Mouse (Mus musculus) left cerebral cortex, postnatal 4 days (tissue): Measurements from ENCODE around the gene Trim37. TPM values are rescaled to one million over a fixed set of nuclear protein-coding genes. Genes with fewer than 3 reads are reported as not detected.
"Not testable (repeated sequence)": the region's sequence is repeated elsewhere in the genome, so short reads cannot be mapped to it uniquely, and the experiment has no call there.

ENCODE experiments used
- DNase-seq: peaks from one replicate; pipeline ENCODE4 v3.0.0-alpha.2; 2022
- intact Hi-C: fragments of 180-260 bp; cut with DNase I; formaldehyde crosslinking; loops from one replicate; pipeline ENCODE4 v1.15.1; 2025
- total RNA-seq, 2 experiments: library from RNA; stranded (reverse); gene quantifications; 2 replicates each; pipeline ENCODE4 v1.2.3; 2021

The Trim37 gene
- total RNA-seq, 2 experiments from 2014 or later: 142 to 148 TPM

- peak; percentile 48 for DNase-seq
These were observed 95.8 kb downstream of the Trim37 start for GRCm38 (mm10) chr11:87222686-87223085.

GRCm38 (mm10) chr11:87227056-87227455, 100.2 kb downstream of the Trim37 start:
- intact Hi-C loops: no loop called here
- DNase-seq: no peak

More at GRCm38 (mm10) chr11:87222686-87223085, 95.8 kb downstream of the Trim37 start:
- intact Hi-C loops: no loop called here

DNA sequence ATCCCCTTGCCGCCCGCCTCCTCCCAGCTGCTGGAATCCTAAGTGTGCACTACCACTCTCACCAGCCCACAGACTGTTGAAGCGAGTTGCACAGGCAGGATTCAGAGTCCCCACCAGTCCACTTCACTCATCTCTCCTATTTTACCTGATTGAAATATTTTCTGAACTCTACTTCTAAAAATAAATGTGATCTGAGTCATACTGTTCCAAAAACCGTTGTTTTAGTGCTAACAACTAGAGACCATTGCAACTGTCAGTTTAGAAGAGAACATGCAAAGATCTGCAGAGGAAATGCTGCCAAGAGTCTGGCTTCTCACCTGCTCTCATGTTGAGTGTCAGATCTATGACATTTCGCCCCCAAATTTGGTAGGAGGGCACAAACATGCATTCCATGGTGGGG, 106.5 kb downstream of the Trim37 start:
- no peak for DNase-seq
- intact Hi-C loops: no loop called here

GRCm38 (mm10) chr11:87234743-87235485, 108.0 kb downstream of the Trim37 start:
- no peak for DNase-seq
- intact Hi-C loops: no loop called here

DNA sequence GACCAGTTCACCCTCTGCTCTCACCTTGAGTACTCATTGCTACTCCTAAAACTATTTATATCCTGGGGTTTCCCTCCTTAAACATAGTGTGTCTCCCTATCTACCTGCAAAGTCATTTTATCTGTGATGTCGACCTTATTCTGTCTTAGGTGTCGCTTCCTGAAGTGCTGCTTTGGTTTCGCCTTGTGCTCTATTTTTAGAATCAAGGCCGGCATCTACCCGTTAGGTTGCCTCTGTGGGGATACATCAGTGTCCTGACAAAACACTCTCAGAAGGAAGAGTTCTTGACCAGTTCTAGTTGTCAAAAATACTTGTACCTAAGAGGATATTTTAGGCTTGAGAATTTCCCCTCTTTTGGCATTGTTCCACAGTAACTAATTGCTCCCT, 108.6 kb downstream of the Trim37 start:
- intact Hi-C loops: no loop called here
- no peak for DNase-seq

DNA sequence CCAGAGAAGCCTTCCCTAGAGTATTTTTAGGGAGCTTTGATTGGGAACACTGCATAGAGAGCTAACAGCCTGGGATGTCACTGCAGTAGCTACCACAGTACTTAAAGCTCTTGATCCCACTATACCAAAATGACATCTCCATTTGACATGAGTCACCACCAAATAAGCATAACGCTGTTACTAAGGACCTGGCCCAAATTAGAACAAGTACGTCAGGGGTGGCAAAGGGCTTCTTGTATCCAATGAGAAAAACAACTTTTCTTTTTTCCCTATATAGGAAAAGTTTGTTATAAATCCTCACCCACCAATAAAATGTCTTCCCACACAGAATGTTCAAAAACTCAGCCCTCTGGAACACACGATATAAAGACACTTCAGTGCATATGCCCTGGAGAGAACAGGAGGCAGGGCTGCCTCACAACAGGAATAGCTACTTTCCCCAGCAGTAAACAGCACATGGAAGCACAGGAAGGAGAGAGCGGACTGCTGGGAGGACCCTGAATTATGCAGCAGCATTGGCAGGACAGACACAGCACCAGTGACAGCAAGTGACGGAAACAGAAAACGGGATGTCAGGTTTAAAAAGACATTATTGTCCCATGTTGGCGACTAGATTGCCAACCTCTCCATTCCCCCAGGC, 112.1 kb downstream of the Trim37 start:
- no peak for DNase-seq
- intact Hi-C loops: no loop called here

DNA sequence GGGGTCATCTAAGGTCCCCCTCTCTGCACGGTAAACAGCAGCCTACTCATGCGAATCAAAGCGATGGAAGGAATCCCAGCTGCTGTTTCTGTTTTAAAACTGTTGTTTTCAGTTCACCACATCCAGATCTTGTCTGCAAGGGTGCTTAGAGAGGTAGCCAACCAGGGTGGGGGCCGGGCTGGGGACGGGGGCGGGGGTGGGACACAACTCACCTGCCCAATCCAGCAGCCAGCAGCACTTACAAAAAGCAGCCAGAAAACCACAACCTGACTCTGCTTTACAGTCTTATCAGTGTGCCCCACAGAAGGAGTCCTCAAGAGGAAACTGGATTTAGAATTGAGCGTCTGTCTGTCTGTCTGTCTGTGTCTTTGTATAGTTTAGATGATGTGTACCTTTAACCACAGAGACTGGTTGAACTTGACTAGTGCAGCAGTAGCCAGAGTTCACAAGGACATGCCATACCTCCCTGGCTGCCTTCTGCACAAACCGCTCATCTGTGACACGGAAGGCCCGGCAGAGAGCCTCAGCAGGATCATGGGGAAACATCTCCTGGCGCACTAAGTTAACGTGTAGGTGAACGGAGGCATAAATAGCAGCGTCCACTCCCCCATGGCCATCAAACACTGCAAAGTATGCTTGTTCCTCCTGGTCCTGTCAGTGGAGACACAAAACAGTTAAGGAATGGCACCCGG, 113.4 kb downstream of the Trim37 start:
- no peak for DNase-seq
- intact Hi-C loops: no loop called here

GRCm38 (mm10) chr11:87240833-87241215, 113.9 kb downstream of the Trim37 start:
- no peak for DNase-seq

GRCm38 (mm10) chr11:87241256-87241655, 114.4 kb downstream of the Trim37 start:
- DNase-seq: no peak
- intact Hi-C loops: no loop called here

More at GRCm38 (mm10) chr11:87240833-87241215, 113.9 kb downstream of the Trim37 start:
- intact Hi-C loops: no loop called here

DNA sequence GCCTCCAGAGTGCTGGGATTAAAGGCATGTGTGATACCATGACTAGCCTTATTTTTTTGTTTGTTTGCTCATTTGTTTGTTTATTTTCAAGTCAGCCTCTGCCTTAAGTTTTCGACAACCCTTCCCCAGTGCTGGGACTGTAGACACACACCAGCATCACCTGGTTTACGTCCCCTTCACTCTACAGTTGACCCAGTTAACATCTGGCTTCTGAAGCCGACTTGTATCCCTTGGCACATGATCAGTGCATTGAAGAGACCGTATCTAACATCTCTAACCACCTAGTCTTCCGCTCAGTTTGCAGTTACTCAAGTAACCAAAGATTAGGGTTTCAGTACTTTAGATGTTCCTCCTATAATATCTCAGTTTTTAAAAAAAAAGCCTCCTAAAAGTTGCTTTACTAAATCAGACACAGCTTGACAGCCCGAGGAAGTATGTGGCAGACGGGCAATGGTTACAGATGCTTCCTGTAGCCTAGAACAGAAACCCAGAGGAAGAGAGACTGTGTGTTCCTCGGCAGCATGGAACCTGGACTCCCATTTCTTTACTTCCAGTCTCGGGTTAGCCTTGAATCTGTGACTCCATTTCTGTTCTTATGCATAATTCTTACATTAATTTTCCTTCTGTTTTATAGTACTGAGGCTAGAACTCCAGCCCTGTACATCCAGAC, 118.4 kb downstream of the Trim37 start:
- DNase-seq: no peak
- intact Hi-C loops: no loop called here

GRCm38 (mm10) chr11:87246107-87246651, 119.3 kb downstream of the Trim37 start:
- no peak for DNase-seq
- intact Hi-C loops: no loop called here

DNA sequence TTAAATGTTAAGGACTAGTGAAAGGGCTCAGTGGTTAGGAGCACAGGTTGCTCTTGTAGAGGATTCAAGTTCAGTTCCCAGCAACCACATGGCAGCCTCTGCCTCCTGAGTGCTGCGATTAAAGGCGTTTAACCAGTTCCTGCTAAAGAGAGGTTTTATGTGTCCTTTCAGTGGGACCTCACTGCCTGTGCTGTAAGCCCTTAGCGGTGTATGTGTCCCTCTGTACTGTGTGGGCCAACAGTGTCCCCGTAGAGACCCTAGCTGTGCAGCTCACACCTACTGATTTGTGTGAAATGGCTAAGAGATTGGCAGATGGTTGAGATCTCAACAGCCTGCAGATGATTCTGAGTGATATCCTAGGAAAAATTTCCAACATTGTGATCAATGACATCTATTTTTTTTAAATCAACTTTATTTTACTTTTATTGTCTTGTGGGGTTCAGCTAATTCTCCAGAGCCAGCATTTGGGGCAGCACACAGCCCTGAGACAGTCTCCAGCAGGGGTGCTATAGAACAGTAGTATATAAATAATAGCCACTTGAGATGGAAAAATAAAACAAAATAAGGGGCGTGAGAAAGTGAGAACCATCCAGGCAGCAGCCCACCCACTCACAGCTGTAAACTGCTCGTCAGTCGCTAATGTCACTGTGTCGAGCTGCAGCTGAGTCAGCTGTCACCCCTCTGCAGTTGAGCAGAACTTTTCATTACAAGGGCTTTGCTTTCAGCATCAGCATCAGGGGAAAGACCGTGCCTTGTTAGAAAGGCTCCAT, 120.0 kb downstream of the Trim37 start:
- no peak for DNase-seq
- intact Hi-C loops: no loop called here

DNA sequence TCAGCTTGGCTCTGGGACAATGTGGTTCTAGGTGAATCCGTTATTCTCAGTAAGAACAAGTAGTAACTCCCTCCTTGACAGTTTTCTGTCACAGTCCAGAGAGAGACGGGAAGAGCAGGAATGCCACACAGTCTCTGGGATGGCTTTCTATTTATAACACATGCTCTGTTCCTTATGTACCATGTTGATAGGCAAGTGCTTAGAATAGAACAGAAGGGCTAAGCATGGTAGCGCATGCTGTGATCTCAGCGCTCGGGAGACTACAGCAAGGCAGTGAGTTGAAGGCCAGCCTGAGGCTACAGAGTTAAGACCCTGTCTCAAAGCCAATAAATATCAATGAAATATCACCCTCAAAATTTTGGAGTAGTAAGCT, 120.6 kb downstream of the Trim37 start:
- no peak for DNase-seq
- intact Hi-C loops: no loop called here

GRCm38 (mm10) chr11:87250132-87250531, 123.3 kb downstream of the Trim37 start:
- no peak for DNase-seq
- intact Hi-C loops: no loop called here

DNA sequence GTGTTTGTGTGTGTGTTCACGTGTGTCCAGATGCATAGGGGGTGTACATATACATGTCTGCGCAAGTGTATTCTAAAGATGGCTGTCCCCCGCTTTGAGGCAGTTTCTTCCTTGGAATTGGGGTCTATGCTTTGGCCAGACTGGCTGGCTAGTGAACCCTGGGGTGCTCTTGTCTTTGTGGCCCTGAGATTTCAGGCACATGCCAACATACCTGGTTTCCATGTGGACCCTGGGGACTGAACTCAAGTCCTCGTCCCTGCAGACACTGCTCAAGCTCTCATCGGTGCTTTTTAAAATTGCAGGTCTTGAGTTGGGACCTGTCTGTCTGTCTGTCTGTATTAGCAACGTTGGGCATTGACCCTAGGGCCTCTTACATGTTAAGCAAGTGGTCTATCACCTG, 126.4 kb downstream of the Trim37 start:
- intact Hi-C loops: no loop called here
- no peak for DNase-seq

GRCm38 (mm10) chr11:87254149-87254548, 127.3 kb downstream of the Trim37 start:
- intact Hi-C loops: no loop called here

GRCm38 (mm10) chr11:87257282-87257681, 130.4 kb downstream of the Trim37 start:
- no peak for DNase-seq
- intact Hi-C loops: no loop called here

More at GRCm38 (mm10) chr11:87254149-87254548, 127.3 kb downstream of the Trim37 start:
- no peak for DNase-seq

DNA sequence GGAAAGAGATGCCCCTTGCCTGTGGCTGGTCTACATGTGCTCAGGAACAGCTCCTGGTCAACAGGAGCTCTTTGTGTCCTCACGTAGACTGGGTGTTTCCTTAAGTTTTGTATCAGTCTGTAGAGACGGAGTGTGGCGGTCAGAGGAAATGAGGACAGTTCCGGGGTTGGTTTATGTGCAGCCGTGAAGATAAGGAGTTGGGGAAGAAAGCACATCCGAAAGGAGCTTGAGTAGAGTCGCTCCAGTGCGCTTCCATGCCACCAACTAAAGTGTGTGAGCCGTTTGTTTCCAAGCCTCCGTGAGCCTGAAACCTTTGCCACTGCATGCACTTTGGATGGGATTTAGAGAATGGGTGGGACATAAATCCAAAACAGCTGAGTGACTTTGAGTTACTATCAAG, 132.9 kb downstream of the Trim37 start:
- DNase-seq: no peak
- intact Hi-C loops: no loop called here

- DNase-seq, intact Hi-C loops: not testable (repeated sequence)
These were observed 134.8 kb downstream of the Trim37 start for GRCm38 (mm10) chr11:87261705-87262104.

DNA sequence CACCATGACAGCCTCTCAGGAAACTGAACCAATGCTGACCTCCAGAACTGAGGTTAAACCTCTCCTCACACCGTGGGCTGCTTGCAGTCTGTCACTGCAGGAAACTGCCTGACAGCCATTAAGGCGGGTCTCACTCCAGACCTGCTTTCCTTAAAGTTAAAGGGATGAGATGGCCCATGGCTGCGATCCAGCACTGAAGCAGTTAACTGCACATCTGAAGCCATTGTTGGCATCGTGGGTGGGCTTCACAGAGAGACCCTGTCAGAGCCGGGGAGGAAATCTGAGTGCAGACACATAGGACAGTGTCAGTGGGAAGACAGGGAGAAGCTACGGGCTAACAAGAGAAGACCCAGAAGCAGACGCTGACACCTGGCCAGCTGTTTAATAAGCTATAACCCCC, 137.1 kb downstream of the Trim37 start:
- intact Hi-C loops: no loop called here
- peak; percentile 36 for DNase-seq
